Comparison of ENCODE assay signal across 28 mouse cellular contexts in genomic region chr10:78167775-78168174, GRCm38 (mm10).
"Had no signal": no experiment of that assay in that cellular context is flagged by ENCODE, and none has a peak within 500 bp of the region (broad histone marks: within the 10 kb centered on the region; RNA-seq: fewer than 3 reads in every experiment).

No protein-coding gene starts in this region.

- H3K9ac ChIP-seq: limb, embryonic 12.5 days; liver, embryonic 14.5 days; midbrain, embryonic 12.5 days; midbrain, embryonic 13.5 days; midbrain, embryonic 15.5 days; neural tube, embryonic 12.5 days had no signal

- H3K4me3 ChIP-seq: midbrain, embryonic 12.5 days; midbrain, embryonic 13.5 days; neural tube, embryonic 12.5 days; neural tube, embryonic 13.5 days had no signal

- DNase-seq: liver; liver, embryonic 13.5 days; liver, postnatal 0 days; lung, adult 18-20 months; lung, adult 2 months; lung, embryonic 14.5 days; lung, postnatal 10 days; lung, postnatal 14 days; lung, postnatal 36 days; lung, postnatal 4 days had no signal

- ATAC-seq: liver, embryonic 12.5 days; liver, postnatal 0 days; lung, postnatal 0 days; midbrain, embryonic 13.5 days; midbrain, embryonic 15.5 days; midbrain, embryonic 16.5 days had no signal

- H3K27ac ChIP-seq: limb, embryonic 10.5 days; limb, embryonic 12.5 days; limb, embryonic 13.5 days; limb, embryonic 15.5 days; liver, embryonic 12.5 days; liver, embryonic 13.5 days; liver, embryonic 14.5 days; liver, embryonic 15.5 days; lung, embryonic 15.5 days; macrophage; midbrain, embryonic 10.5 days; midbrain, embryonic 12.5 days; midbrain, embryonic 13.5 days; midbrain, embryonic 15.5 days; neural tube, embryonic 12.5 days; neural tube, embryonic 13.5 days had no signal

- H3K4me2 ChIP-seq: midbrain, embryonic 12.5 days had no signal

- H3K27me3 ChIP-seq: limb, embryonic 12.5 days; limb, embryonic 13.5 days; limb, embryonic 15.5 days; liver, embryonic 12.5 days; liver, embryonic 13.5 days; liver, embryonic 15.5 days; lung, embryonic 15.5 days; megakaryocyte, embryonic 14.5 days; midbrain, embryonic 12.5 days; midbrain, embryonic 13.5 days; midbrain, embryonic 15.5 days; neural tube, embryonic 12.5 days; neural tube, embryonic 13.5 days had no signal

- H3K9me3 ChIP-seq: limb, embryonic 10.5 days; limb, embryonic 12.5 days; limb, embryonic 13.5 days; limb, embryonic 15.5 days; liver, embryonic 12.5 days; liver, embryonic 13.5 days; liver, embryonic 15.5 days; lung, embryonic 15.5 days; megakaryocyte, embryonic 14.5 days; midbrain, embryonic 10.5 days; midbrain, embryonic 12.5 days; midbrain, embryonic 13.5 days; midbrain, embryonic 15.5 days; neural tube, embryonic 12.5 days; neural tube, embryonic 13.5 days had no signal
